Mouse (Mus musculus) erythroid progenitor cell, adult 5-6 weeks (primary cell): ENCODE results near the gene Hspa1a. TPM values are rescaled to one million over a fixed set of nuclear protein-coding genes. Genes with fewer than 3 reads are reported as not detected.
"Not testable (repeated sequence)": the region's sequence is repeated elsewhere in the genome, so short reads cannot be mapped to it uniquely, and the experiment has no call there.

Experiments
- ATAC-seq: replicated peaks from 2 replicates; pipeline ENCODE4 v1.8.0; 2016; ENCODE audit warnings: moderate number of reproducible peaks, mild to moderate bottlenecking, moderate TSS enrichment, inconsistent platforms; ENCODE audit not compliant: poor library complexity, low FRiP score, severe bottlenecking
- total RNA-seq, 2 experiments: library from RNA; stranded (forward) in 1 of 2; stranded (reverse) in 1 of 2; fragments of 150-400 nt in 1 of 2; fragments of 186-747, 209-891 nt in 1 of 2; gene quantifications; 2 replicates each; pipeline versions ENCODE4 v1.2.3 to v1.2.4; 2015 to 2017; ENCODE audit warnings: low replicate concordance in 2 of 2

Gene Hspa1a
- total RNA-seq, 2 experiments from 2014 or later = 0.30 TPM; not detected in 1

GRCm38 (mm10) chr17:35002153-35002865 lies 30.4 kb upstream of the Hspa1a start:
- ATAC-seq = peak; percentile 67

GRCm38 (mm10) chr17:35001452-35002152 lies 29.6 kb upstream of the Hspa1a start:
- 0 out of 2 replicates have a peak, but pooled peaks have one; percentile 28 for ATAC-seq

- ATAC-seq = peak; percentile 65
Observed at GRCm38 (mm10) chr17:35000717-35001451, 28.9 kb upstream of the Hspa1a start, which contains the start of gene Vars. Vars (plus strand) TSS chr17:35000987.

GRCm38 (mm10) chr17:34999871-35000716 lies 28.1 kb upstream of the Hspa1a start:
- peak; percentile 8; the same call in 1 of the 2 replicates for ATAC-seq

- no peak for ATAC-seq
Observed at GRCm38 (mm10) chr17:34998526-34999430, 26.8 kb upstream of the Hspa1a start.

GRCm38 (mm10) chr17:34997142-34997483 lies 25.2 kb upstream of the Hspa1a start:
- ATAC-seq = no peak

GRCm38 (mm10) chr17:34996411-34997141 lies 24.6 kb upstream of the Hspa1a start:
- peak; percentile 52; the same call in 1 of the 2 replicates for ATAC-seq

GRCm38 (mm10) chr17:34995927-34996326 lies 24.0 kb upstream of the Hspa1a start:
- ATAC-seq = not testable (repeated sequence)

- not testable (repeated sequence) for ATAC-seq
Observed at GRCm38 (mm10) chr17:34995192-34995591, 23.2 kb upstream of the Hspa1a start.

GRCm38 (mm10) chr17:34994751-34995150 lies 22.8 kb upstream of the Hspa1a start:
- no peak for ATAC-seq

- ATAC-seq = no peak
Observed at GRCm38 (mm10) chr17:34984218-34984617, 12.3 kb upstream of the Hspa1a start.

GRCm38 (mm10) chr17:34982328-34982727 lies 10.4 kb upstream of the Hspa1a start:
- ATAC-seq = peak; percentile 20; the same call in 1 of the 2 replicates

GRCm38 (mm10) chr17:34981690-34982180 lies 9.8 kb upstream of the Hspa1a start, which contains the start of gene Lsm2:
Lsm2 (plus strand) TSS chr17:34981862.
- peak; percentile 90 for ATAC-seq

- ATAC-seq = no peak
Observed at GRCm38 (mm10) chr17:34980655-34981054, 8.7 kb upstream of the Hspa1a start.

- no peak for ATAC-seq
Observed at GRCm38 (mm10) chr17:34979631-34980030, 7.7 kb upstream of the Hspa1a start.

- ATAC-seq = no peak
Observed at GRCm38 (mm10) chr17:34978239-34978638, 6.3 kb upstream of the Hspa1a start.

- ATAC-seq = no peak
Observed at GRCm38 (mm10) chr17:34977000-34977399, 5.0 kb upstream of the Hspa1a start.
